Mouse (Mus musculus) retina, embryonic 14.5 days (tissue): ENCODE data around the gene Idua.
"Not testable (repeated sequence)": the region's sequence is repeated elsewhere in the genome, so short reads cannot be mapped to it uniquely, and the experiment has no call there.

Experiments
- DNase-seq: peaks from one replicate; pipeline ENCODE4 v3.0.0-alpha.2; 2015; ENCODE audit warnings: low spot score

The Idua gene

DNA sequence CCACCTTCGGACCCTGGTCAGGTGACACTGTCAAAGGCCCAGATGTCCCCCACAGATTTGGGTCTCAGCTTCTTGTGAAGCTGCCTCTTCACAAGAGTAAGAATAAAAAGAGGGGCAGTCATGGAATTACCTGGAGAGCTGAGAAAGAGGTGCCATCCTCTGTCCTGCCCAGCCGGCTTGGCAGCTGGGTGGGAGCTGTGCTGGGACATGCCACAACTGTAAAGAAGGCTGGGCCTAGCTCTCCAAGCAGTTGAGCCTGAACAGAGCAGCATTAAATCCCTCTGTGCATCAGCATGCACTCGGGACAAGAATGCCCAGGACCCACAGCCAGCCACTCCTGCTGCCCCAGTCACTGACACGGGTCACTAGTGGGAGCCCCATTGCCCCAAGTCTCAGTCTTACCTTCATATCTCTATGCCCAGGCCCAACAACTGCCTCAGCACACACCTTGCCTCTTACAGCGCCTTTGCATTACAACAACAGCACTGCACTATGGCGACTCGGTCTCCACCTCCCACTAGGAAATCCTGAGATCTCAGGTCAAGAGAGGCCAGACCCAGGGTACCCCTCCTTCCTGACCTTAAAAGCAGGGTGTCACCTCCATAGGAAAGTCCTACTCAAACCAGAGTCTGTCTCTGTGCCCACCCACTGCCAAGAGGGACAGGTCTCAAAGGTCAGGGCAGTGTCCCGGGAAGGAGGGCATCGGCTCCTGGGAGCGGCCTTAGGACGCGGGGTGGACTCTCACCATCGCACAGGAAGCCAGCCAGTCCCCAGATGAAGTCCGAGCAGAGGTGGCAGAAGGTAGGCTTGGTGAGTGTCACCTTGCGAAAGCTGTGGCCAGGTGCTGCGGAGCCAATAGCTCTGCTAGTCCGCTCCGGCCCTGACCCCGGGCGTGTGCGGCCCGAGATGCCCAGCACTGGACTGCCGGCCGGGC, at the start of gene Idua:
TSS of gene Idua (plus strand) at position 634 of the 934 bp plus-strand sequence.
- DNase-seq: peak; percentile 11

DNA sequence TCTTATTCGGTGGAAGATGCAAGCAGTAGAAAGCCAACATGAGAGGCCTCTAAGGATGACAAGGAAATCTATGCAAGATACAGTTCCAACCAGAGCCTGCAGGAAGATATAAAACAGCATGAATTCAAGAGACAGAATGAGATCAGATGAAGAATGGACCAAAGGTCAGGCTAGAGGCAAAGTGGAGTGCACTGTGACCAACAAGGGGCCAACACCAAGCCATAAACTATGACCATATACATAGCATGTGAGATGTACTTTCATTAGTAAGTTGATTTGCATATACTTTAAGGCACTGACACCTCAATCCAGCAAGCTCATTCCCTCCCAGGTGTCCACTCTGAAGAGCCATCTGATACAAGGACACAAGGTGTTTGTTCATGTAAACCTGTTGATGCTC, 49.7 kb upstream of the Idua start:
- no peak for DNase-seq

DNA sequence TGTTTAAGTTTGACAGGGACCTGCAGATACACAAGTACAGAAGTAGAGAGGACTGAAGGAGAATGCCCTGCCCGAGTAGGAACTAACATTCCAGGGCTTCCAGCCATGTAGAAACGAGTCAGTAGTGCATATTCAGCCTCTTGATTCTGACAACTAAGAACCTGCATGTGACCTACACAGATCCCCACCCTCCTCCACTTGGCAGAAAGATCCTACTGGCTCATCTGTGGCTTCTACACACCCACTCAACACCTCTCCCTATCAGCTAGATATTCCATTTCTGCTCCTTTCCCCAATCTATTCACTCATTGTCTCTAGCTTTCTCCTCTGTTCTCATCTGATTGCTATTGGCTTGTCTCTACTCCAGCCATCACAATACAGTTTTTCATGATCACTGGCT, 38.3 kb upstream of the Idua start:
- DNase-seq: no peak

DNA sequence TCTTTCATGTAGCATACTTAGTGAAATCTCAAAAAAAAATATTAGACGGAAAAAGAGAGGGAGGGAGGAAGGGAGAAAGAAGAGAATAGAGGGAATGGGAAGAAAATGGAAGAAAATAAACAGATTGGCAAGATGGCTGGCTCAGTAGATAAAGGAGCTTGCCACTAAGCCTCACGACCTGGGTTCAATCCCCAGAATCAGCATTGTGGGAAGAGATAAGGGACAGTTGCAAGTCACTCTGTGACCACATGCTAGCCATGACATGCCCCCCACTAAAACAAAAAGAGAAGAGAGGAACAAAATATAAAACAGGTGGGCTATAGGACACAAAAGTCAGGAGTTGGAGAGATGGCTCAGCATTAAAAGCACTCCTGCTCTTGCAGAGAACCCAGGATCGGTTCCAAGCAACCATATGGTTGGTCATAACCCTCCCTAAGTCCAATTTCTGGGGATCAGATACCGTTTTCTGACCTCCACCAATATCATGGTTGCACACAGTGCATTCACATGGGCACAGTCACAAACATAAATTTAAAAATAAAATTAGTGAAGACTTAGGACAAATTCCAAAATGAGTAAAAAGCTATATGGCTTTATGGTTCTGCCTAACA, 34.0 kb upstream of the Idua start:
- no peak for DNase-seq

DNA sequence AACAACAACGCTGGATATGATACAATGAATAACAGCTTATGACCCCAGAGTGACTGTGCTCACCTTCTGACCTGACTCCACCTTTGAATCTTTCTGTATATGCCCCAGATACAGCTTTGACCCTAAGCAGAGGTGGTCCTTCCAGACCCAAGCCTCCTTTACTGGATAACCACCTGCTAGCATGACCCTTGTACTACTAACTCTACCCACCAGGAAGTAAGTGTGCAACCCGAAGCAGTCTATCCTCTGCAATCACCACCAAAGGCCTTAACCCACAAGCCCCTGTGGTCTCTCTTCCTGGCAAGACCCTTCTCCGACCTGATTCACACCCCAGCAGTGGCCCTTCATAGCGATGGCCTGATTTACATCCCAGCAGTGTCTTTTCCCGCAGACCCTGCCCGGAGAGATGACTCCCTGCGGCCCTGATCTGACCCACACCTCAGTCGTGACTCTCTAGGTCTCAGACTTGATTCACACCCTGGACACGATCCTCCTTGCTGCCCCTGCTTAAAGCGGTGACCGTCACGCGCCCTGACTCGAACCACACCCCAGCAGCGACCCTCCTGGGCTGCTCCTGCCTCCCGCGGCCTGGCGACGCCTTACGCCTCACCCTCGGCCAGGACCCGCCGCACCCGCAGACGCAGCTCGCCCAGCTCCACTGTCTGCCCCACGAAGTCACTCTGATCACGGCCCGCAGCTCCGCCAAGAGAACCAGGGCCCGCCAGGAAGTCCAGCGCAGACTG, 31.1 kb upstream of the Idua start:
- DNase-seq: no peak

DNA sequence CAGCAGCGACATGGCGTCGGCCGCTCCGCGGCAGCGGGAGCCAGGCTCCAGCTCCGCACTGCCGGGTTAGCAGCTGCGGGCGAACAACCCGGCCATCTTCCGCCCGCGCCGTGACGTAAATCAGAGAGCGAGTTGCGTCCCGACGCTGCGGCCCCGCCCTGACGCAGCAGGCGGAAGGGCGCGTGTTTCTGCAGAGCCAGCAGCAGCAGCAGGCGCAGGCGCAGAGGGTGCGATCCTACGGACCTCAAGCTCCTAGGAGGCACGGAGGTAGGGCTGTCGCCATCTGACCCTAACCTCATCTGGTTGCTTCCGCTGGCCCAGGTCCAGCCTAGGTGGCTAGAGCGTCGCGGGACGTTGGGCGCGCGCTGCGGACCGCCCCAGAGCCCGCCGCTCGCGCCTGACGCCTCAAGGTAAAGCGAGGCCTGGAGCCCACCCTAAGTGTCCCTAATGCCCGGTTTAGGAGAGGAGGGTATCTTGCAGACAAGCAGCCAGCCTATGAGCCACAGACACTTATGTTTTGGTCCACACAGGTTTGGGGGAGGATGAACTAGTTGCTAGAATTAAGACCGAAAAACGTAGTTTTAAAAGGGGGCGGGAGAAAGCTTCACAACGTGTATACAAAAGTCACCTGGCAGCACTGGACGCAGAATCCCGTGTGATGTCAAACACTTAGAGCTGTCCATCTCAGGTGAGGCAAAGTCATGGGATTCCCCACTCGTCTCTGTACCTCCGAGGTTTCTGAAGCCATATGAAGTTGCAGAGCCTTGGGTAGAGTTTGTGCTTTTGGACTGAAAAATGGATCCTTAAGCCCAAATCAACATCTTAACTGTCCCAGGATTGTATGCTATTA, 30.3 kb upstream of the Idua start, which contains the start of the genes Gak and Tmem175:
TSS of gene Gak (minus strand) at position 122 of the 850 bp plus-strand sequence.
TSS of gene Tmem175 (plus strand) at position 137 of the 850 bp plus-strand sequence.
- DNase-seq: peak; percentile 94

DNA sequence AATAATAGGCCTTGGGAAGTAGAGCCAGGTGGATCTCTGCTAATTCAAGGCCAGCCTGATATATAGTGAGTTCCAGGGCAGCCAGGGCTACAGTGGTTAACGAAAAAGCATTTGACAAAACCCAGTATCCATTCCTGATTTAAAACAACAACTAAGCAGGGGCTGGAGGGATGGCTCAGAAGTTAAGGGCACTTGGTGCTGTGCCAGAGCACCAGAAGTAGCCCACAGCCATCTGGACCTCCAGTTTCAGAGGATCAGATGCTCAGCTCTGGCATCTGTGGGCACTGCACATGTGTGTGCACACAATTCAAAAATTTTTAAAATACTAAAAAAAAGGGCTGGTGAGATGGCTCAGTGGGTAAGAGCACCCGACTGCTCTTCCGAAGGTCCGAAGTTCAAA, 26.5 kb upstream of the Idua start:
- no peak for DNase-seq

DNA sequence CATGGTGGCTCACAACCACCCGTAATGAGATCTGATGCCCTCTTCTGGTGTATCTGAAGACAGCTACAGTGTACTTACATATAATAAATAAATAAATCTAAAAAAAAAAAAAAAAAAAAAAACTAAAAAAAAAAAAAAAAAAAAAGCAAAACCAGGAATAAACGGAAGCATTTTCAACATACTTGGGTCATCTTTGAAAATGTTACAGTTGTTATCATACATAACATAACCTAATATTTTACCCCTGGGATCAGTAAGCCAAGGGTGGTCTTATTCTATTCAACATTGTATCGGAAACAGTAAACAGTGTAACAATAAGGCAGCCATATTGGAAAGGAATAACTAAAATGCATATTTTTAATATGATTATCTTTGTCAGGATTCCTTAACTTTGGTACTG, 26.0 kb upstream of the Idua start:
- DNase-seq: not testable (repeated sequence)

DNA sequence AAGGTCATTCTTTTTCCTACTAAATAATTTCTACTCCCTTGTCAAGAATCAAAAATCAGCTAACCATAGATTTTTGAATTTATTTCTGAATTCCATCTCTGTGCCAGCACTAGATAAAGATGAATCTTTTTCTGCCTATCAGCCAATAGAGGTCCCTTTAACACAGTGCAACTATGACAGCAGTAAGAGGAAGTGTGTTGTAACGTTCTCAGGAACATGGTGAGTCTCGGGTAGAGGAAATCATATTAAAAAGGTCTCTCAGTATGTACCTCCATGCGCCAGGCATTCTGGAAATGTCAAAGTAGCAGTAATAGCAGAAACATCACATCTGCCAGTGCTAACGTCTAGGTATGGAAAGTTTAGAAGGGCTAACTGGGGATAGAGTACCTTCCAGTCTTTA, 24.0 kb upstream of the Idua start:
- no peak for DNase-seq

DNA sequence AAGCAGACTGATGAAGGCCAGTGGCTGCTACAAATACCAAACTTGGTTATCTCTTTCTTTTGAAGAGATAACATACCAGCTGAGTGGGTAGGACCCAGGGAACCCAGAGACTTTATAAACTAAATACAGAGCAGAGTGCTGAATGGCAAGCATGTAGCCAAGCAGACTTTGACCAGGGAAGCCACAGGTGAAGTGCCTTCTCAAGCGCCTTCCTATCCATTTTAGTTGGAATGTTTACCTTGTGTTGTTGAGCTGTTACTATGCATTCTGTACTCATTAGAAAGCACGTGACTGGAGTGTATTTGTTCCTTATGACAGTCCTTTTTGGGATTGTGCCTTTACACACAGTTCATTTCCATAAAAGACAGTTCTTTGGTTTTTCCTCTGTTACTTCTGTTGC, 16.5 kb upstream of the Idua start:
- DNase-seq: no peak

DNA sequence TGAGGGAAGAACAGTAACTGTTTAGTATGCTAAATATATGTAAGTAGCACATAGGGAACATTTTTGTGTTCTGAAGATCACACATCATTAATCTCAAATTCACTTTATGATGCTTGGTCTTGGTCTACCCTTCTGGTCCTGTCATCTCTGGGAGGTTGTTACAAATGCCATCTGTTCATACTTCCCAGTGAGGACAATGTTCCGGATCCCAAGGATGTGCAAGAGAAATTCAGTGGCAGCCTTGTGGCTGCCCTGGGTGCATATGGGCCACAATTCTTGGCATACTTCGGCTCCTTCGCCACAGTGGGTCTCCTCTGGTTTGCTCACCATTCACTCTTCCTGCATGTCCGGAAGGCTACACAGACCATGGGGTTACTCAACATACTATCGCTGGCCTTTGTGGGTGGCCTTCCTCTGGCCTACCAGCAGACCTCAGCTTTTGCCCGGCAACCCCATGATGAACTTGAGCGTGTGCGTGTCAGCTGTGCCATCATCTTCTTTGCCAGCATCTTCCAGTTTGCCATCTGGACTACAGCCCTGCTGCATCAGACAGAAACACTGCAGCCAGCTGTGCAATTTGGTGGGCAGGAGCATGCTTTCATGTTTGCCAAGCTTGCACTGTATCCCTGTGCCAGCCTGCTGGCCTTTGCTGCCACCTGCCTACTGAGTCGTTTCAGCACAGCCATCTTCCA, 14.3 kb upstream of the Idua start:
- no peak for DNase-seq

DNA sequence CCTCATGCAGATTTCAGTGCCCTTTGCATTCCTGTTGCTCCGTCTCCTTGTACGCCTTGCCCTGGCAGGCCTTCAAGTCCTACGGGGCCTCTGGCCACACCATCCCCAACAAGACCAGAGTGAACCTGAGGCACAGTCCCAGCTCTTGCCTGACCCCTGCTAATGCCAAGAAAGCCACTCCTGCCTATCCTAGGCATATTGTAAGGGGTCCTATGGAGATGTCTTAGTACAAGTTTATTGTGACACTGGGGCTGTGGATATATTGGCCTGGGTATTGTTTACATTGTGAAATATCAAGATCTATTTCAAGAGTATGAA, 13.8 kb upstream of the Idua start:
- DNase-seq: no peak

DNA sequence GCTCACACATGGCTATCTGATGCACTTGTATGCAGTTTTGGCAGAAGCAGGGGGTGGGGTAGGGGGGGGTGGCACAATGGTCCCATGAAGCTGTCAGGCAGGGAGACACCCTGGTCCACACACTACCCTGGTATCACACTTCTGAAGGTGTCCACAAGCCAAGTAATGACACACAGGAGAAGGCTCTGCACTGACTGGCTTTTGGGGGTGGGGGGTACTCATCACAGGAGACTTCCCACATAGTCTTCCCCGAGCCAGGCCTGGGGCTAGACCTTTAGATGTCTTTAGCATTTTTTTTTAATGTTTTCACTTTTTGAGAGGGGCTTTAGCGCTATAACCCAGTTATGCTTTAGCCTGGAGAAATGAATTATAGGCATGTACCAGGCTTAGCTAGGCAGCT, 12.8 kb upstream of the Idua start:
- DNase-seq: no peak

DNA sequence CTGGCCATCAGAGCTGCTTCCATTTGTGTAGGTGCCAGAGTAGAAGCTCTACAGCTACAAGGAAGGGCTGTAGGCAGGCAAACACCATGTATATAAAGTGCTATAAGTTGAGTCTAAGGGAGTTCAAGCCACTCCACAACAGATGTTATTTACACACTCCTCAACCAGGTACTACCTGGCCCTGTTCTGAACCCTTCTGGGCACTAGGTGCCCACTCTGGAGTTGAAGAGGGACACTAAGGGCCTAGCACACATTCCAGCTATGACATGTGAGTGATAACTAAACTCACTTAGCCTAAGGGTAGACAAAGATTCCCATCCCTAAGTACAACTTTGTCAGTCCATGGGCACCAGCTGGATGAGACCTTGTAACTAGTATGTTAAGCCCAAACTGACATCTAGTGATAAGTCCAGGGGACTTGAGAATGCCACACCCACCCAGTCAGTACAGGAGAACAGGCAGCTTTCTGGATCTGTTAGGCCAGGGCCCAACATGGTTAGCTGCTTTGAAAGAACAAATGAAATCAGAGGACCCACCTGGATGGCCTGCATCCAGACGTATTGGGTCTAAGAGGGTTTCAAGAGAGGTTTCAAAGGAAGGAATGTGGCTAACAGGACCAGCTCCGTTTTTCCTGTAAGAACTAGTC, 12.2 kb upstream of the Idua start:
- DNase-seq: no peak

DNA sequence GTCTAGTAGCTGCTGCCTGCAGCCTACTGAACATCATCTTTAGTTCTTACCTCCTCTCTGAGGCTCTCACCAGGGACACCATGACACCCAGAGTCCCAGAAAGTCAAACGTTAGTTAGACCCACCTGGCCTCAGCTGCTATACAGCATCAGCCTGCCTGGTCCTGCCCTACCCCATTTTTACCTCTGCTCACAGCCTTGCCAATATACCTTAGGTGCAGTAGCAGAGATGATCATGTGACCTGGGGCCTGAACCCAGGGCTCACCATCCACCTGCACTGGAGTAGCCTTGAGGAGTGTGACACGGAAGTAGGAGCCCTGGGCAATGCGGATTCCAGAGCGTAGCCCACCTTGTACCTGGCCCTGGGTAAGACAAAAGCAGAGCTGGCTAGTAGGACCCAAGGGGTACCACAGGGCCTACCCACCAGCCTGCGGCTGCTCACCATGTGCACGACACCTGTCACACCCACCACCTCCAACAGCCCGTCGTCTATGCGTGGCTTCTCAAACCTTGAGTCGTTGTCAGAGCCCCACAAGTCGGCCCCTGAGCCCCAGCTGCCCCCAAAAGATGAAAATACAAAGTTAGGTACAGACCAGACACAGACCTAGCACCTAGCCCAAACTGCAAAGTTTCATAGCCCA, 11.1 kb upstream of the Idua start:
- no peak for DNase-seq

DNA sequence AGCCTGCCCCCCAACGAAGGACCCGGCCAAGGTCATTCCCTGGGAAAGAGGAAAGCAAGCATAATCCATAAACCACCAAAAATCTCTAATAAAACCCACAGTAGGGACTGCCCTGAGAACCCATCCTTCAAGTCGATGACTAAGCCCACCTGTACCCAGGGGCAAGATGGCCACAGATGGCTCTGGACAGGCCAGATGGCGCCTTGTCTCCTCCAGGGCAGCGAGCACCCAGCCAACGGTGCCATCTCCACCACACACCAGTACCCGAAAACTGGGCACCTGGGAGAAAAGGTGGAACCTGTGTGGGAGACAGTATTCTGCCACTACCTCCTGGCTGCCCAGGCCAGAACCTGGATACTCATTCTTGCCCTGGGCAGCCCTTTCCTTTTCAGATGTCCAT, 9.8 kb upstream of the Idua start:
- no peak for DNase-seq

DNA sequence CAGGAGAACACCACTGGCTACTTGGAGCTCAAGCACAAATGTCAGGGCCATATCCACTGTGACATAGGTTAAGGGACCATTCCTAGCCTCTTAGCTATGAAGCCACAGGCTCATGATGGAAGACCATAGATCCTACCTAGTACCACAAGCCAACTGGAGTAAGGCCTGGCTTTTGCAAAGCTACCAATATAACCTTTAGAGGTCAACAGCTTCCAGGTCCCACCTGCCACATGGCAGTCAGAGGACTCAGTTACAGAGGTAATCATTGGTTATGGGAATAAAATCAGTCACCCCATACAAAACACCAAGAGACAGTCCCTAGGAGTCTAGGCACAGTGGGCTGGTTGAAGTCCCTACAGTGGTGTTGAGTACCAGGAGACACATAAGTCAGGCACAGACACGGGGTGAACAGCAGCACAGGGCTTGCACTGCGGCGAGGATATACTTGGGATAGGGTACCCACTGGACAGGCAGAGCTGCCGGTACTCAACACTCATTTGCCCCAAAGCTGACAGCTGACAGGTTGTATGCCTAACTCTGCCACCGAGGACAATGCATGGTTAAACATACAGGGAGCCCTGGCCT, 8.9 kb upstream of the Idua start:
- DNase-seq: no peak

DNA sequence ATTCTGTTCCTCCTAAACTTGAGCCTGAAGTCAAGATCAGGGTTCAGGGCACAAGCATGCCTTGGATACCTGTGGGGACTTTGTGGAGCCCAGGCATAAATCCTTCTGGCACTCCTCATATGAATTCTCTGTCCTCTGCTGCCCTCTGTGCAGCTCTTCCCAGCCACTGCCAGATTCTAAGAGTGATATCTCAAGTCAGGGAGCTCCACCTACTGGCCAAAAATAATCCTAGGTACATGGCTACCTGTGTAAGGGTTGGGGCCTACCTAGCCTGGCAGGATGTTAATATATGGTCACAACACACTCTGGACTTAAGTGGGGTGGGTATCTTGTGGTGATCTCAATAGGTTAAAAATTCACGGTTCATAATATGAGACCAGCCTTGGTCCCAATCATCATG, 8.3 kb upstream of the Idua start:
- DNase-seq: peak; percentile 82

DNA sequence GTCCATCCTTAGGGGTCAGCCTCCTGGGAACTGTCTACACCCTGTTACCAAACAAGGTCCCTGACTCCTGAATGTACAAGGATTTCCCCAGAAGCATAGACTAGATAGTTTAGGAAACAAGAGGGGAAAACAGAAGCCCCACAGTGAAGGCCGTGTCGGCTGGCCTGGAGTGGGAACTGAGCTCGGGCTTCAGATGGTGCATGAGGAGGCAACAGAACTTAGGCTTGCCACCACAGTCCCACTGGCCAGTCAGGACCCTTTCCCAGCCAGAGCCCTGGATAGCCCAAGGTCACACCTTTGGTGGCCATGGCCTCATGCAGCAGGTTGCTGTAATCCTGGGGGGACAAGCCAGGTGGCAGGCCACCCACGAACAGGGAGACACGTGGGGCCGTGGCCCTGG, 6.8 kb upstream of the Idua start:
- DNase-seq: no peak

DNA sequence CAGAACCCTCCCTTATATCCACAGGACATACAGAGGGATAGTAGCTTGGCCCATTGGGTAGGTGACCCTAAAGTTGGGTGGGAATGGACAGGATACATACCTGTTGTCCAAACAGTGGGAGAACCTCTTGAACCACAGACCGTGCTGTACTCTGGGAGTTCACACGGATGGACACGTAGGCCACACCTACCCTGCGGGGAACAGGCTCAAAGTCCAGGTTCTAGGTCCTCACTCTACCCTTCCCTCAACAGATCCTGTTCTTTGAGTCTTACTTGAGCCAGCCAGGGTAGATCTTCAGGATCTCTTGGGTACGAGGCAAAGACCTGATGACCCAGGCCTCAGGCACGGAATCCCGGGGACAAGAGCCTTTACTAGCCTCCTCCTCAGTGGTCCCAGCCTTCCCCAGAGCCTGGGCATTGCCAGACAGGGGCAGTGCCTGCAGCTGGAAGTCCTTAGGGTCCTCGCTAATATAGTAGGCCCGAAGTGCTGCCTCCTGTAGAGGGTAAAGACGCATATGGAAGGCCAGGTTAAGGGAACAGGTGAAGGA, 5.6 kb upstream of the Idua start:
- DNase-seq: no peak
